18 mouse cellular contexts compared by ENCODE assay signal in the genomic region with DNA sequence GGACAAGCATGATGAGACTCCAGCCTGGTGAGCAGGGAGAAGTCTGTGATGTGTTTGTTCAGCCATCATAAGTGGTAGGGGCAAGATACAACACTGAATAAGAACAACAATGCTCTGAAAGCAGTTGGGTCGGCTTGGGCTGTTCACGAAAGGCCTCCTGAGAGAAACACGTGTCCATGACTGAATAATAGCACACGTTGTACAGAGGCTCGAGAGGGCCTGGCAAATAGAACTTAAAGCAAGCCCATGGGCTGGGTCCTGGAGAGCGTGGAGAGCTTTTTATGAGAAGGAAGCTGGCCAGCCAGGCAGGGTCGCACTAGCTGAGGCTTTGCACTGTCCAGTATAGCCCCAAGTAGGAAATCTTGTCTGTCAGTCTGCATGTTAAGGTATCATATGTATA.
"Had no signal": no experiment of that assay in that cellular context is flagged by ENCODE, and none has a peak within 500 bp of the region (broad histone marks: within the 10 kb centered on the region; RNA-seq: fewer than 3 reads in every experiment).

No protein-coding gene starts in this region.

- H3K4me3 ChIP-seq: intestine, embryonic 15.5 days; kidney, embryonic 15.5 days; limb, embryonic 13.5 days; liver, embryonic 13.5 days; midbrain, embryonic 12.5 days; midbrain, embryonic 15.5 days; neural tube, embryonic 12.5 days; neural tube, embryonic 15.5 days; stomach, embryonic 15.5 days had no signal

- H3K27ac ChIP-seq: intestine, embryonic 15.5 days; kidney, embryonic 15.5 days; limb, embryonic 13.5 days; liver, embryonic 13.5 days; midbrain, embryonic 12.5 days; midbrain, embryonic 15.5 days; neural tube, embryonic 12.5 days; neural tube, embryonic 15.5 days; stomach, embryonic 15.5 days had no signal

- H3K27me3 ChIP-seq: intestine, embryonic 15.5 days; kidney, embryonic 15.5 days; limb, embryonic 13.5 days; liver, embryonic 13.5 days; midbrain, embryonic 12.5 days; midbrain, embryonic 15.5 days; neural tube, embryonic 12.5 days; neural tube, embryonic 15.5 days; stomach, embryonic 15.5 days had no signal

- H3K9me3 ChIP-seq: intestine, embryonic 15.5 days; kidney, embryonic 15.5 days; limb, embryonic 13.5 days; liver, embryonic 13.5 days; midbrain, embryonic 12.5 days; midbrain, embryonic 15.5 days; neural tube, embryonic 12.5 days; neural tube, embryonic 15.5 days; stomach, embryonic 15.5 days had no signal

- DNase-seq: kidney, adult 11 months; kidney, adult 8-10 months; kidney, postnatal 10 days; kidney, postnatal 36 days; left cerebral cortex, postnatal 4 days; liver, embryonic 13.5 days; right cerebral cortex, adult 18-20 months; right cerebral cortex, postnatal 25 days; spleen, adult 18-20 months; thymus, postnatal 25 days had no signal

- H3K4me1 ChIP-seq: intestine, embryonic 15.5 days; kidney, embryonic 15.5 days; limb, embryonic 13.5 days; neural tube, embryonic 12.5 days; stomach, embryonic 15.5 days had no signal
